Mouse (Mus musculus): ENCODE data around the gene Trmt112. TPM values are rescaled to one million over a fixed set of nuclear protein-coding genes. Genes with fewer than 3 reads are reported as not detected.

Gene Trmt112
- polyA plus RNA-seq (2015; fragmentation: Nextera tagmentation; extraction: Ambion mirVana), result 95.3 and 107 TPM in 2 replicates

DNA sequence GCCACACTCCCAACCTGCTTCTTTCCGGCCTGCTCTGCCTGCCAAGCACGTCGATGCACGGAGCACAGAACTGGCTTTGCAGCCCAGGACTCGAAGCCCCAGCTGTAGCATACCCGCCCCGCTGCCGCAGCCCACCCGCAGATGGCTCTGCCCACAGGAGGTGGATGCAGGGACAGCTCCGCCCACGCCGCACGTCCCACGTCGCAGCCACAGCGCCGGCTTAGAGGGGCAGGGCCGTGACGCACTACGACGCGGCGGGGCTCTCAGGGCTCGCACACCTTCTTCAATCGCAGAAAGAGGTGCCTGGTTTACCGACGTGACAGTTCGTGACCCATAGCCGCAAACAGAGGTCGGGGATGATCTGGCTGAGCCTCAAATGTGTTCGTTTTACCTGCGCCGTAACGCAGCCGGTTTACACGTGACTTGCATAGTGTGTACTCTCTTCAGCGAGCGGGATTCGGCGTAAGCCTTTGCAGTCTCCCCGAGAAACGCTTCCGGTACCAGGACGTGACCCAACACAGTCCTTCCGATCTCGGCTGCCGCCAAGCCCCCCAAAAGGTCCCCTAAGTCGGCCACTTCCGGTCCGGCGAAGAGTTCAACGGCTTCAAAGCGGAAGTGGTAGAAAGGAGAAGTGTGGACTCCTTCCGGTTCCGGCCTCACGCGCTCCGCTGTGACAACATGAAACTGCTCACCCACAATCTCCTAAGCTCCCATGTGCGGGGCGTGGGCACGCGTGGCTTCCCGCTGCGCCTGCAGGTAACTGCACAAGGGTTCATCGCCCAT lies at the start of gene Trmt112, which contains the start of gene Prdx5:
Gene Trmt112, plus strand, starts transcription at position 192 of the 783 bp plus-strand sequence.
Gene Prdx5, minus strand, starts transcription at position 600 of the 783 bp plus-strand sequence.
- Histone ChIP-seq H3K27me3 (ENCODE audit: control insufficient read depth, insufficient read depth, low read depth, low read length) (no peaks in the 10 kb centered on the region), H3K9ac (ENCODE audit: low read depth, low read length) (peak within 1 kb of the TSS; percentile 69), H3K9me3 (replicated peaks; ENCODE audit: control insufficient read depth, low read length, poor library complexity, severe bottlenecking) (no peaks in the 10 kb centered on the region), H3K4me3 (ENCODE audit: low read depth, low read length) (peak within 1 kb of the TSS; percentile 54), H3K36me3 (ENCODE audit: control insufficient read depth, insufficient read depth, low read length) (peaks cover 34% of the 10 kb centered on the region), H3K4me2 (ENCODE audit: low read length) (peak within 1 kb of the TSS; percentile 72), H3K4me1 (ENCODE audit: control insufficient read depth, insufficient read depth, low read length) (peaks cover 23% of the 10 kb centered on the region), H3K27ac (ENCODE audit: low read length) (peak within 1 kb of the TSS; percentile 97)
- peak; percentile 94 for ATAC-seq
- under 1% methylated on average over 65 of the region's 65 CpGs for WGBS

DNA sequence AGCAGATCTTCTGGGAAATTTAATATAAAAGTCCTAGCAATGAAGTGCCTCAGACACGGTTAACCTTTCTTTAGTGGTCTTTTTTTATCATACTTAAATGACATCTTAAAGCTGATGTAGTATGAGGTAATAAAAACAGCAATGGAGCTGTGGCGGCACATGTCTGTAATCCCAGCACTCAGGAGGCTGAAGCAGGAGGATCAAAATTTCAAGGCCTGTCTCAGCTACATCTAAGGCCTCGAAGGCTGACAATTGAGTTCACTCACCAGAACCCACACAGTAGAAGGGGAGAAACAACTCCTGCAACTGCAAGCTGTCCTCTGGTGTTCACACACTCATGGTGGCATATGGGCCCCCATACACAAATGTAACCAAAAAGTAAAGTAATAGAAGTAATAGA lies 49.5 kb upstream of the Trmt112 start:
- WGBS, result 91% methylated on average over 3 of the region's 3 CpGs
- Histone ChIP-seq H3K9ac (ENCODE audit: low read depth, low read length) (no peak overlapping the region), H3K4me2 (ENCODE audit: low read length) (no peak overlapping the region), H3K4me3 (ENCODE audit: low read depth, low read length) (no peak overlapping the region), H3K9me3 (replicated peaks; ENCODE audit: control insufficient read depth, low read length, poor library complexity, severe bottlenecking) (no peaks in the 10 kb centered on the region), H3K27ac (ENCODE audit: low read length) (no peak overlapping the region), H3K36me3 (ENCODE audit: control insufficient read depth, insufficient read depth, low read length) (no peaks in the 10 kb centered on the region), H3K4me1 (ENCODE audit: control insufficient read depth, insufficient read depth, low read length) (peaks cover 7% of the 10 kb centered on the region), H3K27me3 (ENCODE audit: control insufficient read depth, insufficient read depth, low read depth, low read length) (peaks cover 1% of the 10 kb centered on the region; the same call in 1 of the 2 replicates)
- no peak for ATAC-seq

DNA sequence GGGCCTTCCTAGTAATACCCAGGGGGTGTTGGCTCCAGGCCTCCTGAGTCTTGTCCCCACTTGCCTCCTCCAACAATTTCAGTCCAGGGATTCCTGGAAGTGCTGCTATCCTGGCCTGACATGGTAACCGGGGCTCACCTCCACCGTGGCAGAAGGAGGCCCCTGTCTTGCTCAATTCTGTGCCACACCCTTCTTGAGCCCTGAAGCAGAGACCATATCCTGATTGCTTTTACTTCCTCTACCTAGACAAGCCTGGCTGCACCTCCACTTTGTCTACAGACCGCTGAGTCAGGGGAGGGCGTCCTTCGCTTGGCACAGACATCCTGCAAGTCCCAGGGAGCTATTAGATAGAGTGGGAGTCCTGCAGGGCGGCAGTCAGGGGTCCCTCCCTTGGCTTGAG lies 48.8 kb upstream of the Trmt112 start:
- H3K4me1 ChIP-seq (ENCODE audit: control insufficient read depth, insufficient read depth, low read length), result no peaks in the 10 kb centered on the region; the same call in 1 of the 2 replicates
- 78% methylated on average over 6 of the region's 6 CpGs for WGBS
- no peak overlapping the region for H3K4me3 ChIP-seq (ENCODE audit: low read depth, low read length)
- H3K9ac ChIP-seq (ENCODE audit: low read depth, low read length), result no peak overlapping the region
- H3K4me2 ChIP-seq (ENCODE audit: low read length), result no peak overlapping the region
- no peak overlapping the region for H3K27ac ChIP-seq (ENCODE audit: low read length)
- no peaks in the 10 kb centered on the region for H3K36me3 ChIP-seq (ENCODE audit: control insufficient read depth, insufficient read depth, low read length)
- ATAC-seq, result no peak
- no peaks in the 10 kb centered on the region for H3K27me3 ChIP-seq (ENCODE audit: control insufficient read depth, insufficient read depth, low read depth, low read length)
- H3K9me3 ChIP-seq (replicated peaks; ENCODE audit: control insufficient read depth, low read length, poor library complexity, severe bottlenecking), result no peaks in the 10 kb centered on the region

DNA sequence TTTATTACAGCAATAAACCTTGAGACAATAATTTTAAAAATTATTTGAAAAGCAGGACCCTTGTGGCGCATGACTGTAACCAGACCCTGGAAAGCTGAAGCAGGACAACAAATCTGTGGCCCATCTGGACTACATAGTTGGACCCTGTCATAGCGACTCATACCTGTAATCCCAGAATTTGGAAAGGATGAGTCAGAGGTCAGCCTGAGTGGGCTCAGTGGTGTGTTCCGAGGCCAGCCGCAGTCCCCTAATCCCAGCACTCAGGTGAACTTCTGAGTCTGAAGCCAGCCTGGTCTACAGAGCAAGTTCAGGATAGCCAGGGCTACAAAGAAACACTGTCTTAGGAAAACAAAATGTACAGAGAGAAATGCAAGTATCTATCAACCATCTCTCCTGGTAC lies 48.0 kb upstream of the Trmt112 start:
- 93% methylated on average over 4 of the region's 4 CpGs for WGBS
- ATAC-seq, result no peak
- Histone ChIP-seq H3K9me3 (replicated peaks; ENCODE audit: control insufficient read depth, low read length, poor library complexity, severe bottlenecking) (no peaks in the 10 kb centered on the region), H3K36me3 (ENCODE audit: control insufficient read depth, insufficient read depth, low read length) (no peaks in the 10 kb centered on the region), H3K9ac (ENCODE audit: low read depth, low read length) (no peak overlapping the region), H3K4me2 (ENCODE audit: low read length) (no peak overlapping the region), H3K27me3 (ENCODE audit: control insufficient read depth, insufficient read depth, low read depth, low read length) (no peaks in the 10 kb centered on the region), H3K4me3 (ENCODE audit: low read depth, low read length) (no peak overlapping the region), H3K27ac (ENCODE audit: low read length) (no peak overlapping the region), H3K4me1 (ENCODE audit: control insufficient read depth, insufficient read depth, low read length) (no peaks in the 10 kb centered on the region; the same call in 1 of the 2 replicates)

DNA sequence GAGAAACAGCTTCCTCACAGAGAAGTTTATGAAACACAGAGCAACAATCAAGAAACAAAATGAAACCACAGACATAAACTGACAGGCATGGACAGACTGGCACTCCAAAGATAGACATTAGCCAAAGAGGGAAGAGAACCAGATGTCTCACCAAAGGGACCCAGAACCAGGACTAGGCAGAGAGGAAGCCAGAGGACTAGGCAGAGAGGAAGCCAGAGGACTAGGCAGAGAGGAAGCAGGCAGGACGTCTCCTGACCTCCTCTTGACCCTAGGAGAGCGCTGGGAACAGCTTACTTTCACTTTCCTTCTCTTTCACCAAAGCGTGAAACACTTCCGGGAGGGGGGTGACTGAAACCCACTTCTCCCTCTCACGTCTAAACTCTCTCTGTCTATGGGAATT lies 40.1 kb upstream of the Trmt112 start:
- no peaks in the 10 kb centered on the region for H3K9me3 ChIP-seq (replicated peaks; ENCODE audit: control insufficient read depth, low read length, poor library complexity, severe bottlenecking)
- no peaks in the 10 kb centered on the region for H3K27me3 ChIP-seq (ENCODE audit: control insufficient read depth, insufficient read depth, low read depth, low read length)
- no peaks in the 10 kb centered on the region for H3K36me3 ChIP-seq (ENCODE audit: control insufficient read depth, insufficient read depth, low read length)
- H3K9ac ChIP-seq (ENCODE audit: low read depth, low read length), result no peak overlapping the region
- no peak overlapping the region for H3K27ac ChIP-seq (ENCODE audit: low read length)
- no peak for ATAC-seq
- WGBS, result 21% methylated on average over 5 of the region's 5 CpGs
- H3K4me2 ChIP-seq (ENCODE audit: low read length), result no peak overlapping the region
- H3K4me3 ChIP-seq (ENCODE audit: low read depth, low read length), result no peak overlapping the region
- H3K4me1 ChIP-seq (ENCODE audit: control insufficient read depth, insufficient read depth, low read length), result no peaks in the 10 kb centered on the region

DNA sequence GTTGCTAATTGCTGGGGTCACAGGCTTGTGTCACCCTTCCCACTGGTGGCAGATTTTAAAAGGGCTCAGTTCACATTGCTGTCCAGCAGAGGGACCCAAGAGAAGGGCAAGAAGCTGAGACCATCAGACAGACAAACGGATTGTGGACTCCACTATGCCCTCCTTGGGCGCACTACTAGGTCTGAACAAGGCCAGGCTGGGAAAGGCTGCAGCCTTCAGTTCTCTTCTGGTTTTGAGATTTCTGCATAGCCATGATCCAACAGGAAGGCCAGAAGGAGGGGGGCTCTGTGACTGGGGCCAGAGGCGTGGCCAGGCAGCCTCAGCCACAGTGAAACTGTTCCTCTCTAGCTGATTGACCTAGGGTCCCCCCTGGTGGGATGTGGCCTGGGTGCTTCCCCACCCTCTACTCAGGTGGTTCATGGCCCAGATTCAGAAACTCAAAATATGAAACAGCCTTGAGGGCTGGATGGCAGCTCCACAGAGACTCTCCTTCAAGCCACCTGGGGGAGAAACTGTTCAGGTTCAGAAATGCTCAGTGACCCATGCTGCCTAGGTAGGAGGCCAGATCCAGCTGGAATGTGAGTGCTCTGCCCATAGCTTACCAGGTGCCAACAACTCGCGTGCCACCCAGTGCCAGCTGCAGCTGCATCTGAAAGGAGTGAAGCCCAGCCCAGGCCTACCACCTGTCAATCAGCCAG lies 37.8 kb upstream of the Trmt112 start:
- Histone ChIP-seq H3K4me2 (ENCODE audit: low read length) (no peak overlapping the region), H3K4me1 (ENCODE audit: control insufficient read depth, insufficient read depth, low read length) (no peaks in the 10 kb centered on the region), H3K4me3 (ENCODE audit: low read depth, low read length) (no peak overlapping the region), H3K36me3 (ENCODE audit: control insufficient read depth, insufficient read depth, low read length) (no peaks in the 10 kb centered on the region), H3K27ac (ENCODE audit: low read length) (no peak overlapping the region), H3K27me3 (ENCODE audit: control insufficient read depth, insufficient read depth, low read depth, low read length) (no peaks in the 10 kb centered on the region), H3K9me3 (replicated peaks; ENCODE audit: control insufficient read depth, low read length, poor library complexity, severe bottlenecking) (no peaks in the 10 kb centered on the region), H3K9ac (ENCODE audit: low read depth, low read length) (no peak overlapping the region)
- WGBS, result 67% methylated on average over 5 of the region's 5 CpGs
- no peak for ATAC-seq

DNA sequence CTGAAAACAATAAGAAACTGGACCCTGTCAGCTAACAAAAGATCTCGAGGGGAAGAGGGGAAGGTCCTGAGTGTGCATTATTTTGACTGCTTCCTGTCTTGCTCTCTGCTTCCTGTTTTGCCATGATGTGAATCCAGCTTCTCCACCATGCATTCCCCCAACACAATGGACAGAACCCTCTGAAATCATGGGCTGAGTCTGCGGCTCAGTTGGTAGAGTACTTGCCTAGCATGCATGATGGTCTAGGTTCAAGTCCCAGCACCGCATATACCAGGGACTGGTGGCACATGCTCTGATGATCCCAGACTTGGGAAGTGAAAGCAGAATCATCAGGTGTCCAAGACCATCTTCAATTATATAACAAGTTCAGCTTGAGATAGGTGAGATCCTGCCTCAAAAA lies 36.8 kb upstream of the Trmt112 start:
- Histone ChIP-seq H3K9me3 (replicated peaks; ENCODE audit: control insufficient read depth, low read length, poor library complexity, severe bottlenecking) (no peaks in the 10 kb centered on the region), H3K27me3 (ENCODE audit: control insufficient read depth, insufficient read depth, low read depth, low read length) (no peaks in the 10 kb centered on the region), H3K4me2 (ENCODE audit: low read length) (no peak overlapping the region), H3K4me3 (ENCODE audit: low read depth, low read length) (no peak overlapping the region), H3K4me1 (ENCODE audit: control insufficient read depth, insufficient read depth, low read length) (no peaks in the 10 kb centered on the region), H3K36me3 (ENCODE audit: control insufficient read depth, insufficient read depth, low read length) (no peaks in the 10 kb centered on the region), H3K27ac (ENCODE audit: low read length) (no peak overlapping the region), H3K9ac (ENCODE audit: low read depth, low read length) (no peak overlapping the region)
- no peak for ATAC-seq
- 81% methylated on average over 3 of the region's 3 CpGs for WGBS

DNA sequence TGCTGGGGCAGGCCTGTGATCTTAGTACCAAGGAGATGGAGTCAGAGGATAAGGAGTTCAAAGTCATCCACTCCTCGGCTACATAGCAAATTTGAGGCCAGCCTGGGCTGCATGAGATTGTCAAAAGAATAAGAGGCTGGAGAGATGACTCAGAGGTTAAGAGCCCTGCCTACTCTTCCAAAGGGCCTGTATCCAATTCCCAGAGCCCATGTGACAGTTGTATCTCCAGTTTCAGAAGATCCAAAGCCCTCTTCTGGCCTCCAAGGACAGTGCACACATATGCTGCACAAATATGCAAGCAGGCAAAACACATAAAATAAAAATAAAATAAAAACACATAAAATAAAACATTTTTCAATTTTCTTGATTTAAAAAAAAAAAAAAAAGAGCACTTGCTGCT lies 35.2 kb upstream of the Trmt112 start:
- Histone ChIP-seq H3K9ac (ENCODE audit: low read depth, low read length) (no peak overlapping the region), H3K4me1 (ENCODE audit: control insufficient read depth, insufficient read depth, low read length) (no peaks in the 10 kb centered on the region), H3K9me3 (replicated peaks; ENCODE audit: control insufficient read depth, low read length, poor library complexity, severe bottlenecking) (peaks cover 3% of the 10 kb centered on the region; the same call in 1 of the 2 replicates), H3K4me2 (ENCODE audit: low read length) (no peak overlapping the region), H3K27me3 (ENCODE audit: control insufficient read depth, insufficient read depth, low read depth, low read length) (no peaks in the 10 kb centered on the region), H3K36me3 (ENCODE audit: control insufficient read depth, insufficient read depth, low read length) (no peaks in the 10 kb centered on the region), H3K4me3 (ENCODE audit: low read depth, low read length) (no peak overlapping the region), H3K27ac (ENCODE audit: low read length) (no peak overlapping the region)
- 81% methylated on average over 1 of the region's 1 CpGs for WGBS
- no peak for ATAC-seq

DNA sequence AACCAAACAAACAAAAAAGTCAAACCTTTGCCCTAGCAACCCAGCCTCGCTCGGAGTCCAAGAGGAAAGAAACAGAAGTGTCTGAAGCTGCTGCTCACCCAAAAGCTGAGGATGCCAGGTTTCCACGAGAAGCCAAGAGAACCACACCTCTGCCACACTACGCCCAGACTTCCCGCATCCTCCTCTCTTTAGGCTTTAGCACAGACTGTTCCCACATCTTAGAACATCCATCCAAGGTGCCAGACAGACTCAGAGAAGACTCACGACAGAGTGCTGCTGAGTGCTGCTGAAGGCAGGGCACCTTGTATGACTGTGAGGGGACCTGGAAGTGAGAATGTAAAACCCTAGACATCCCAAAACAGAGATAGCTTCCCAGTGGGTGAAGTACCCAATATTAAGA lies 33.7 kb upstream of the Trmt112 start:
- Histone ChIP-seq H3K9ac (ENCODE audit: low read depth, low read length) (no peak overlapping the region), H3K4me1 (ENCODE audit: control insufficient read depth, insufficient read depth, low read length) (no peaks in the 10 kb centered on the region)
- 92% methylated on average over 6 of the region's 6 CpGs for WGBS

More for the DNA sequence above, 33.7 kb upstream of the Trmt112 start:
- Histone ChIP-seq H3K27me3 (ENCODE audit: control insufficient read depth, insufficient read depth, low read depth, low read length) (no peaks in the 10 kb centered on the region), H3K9me3 (replicated peaks; ENCODE audit: control insufficient read depth, low read length, poor library complexity, severe bottlenecking) (peaks cover 9% of the 10 kb centered on the region; the same call in 1 of the 2 replicates), H3K36me3 (ENCODE audit: control insufficient read depth, insufficient read depth, low read length) (no peaks in the 10 kb centered on the region), H3K4me3 (ENCODE audit: low read depth, low read length) (no peak overlapping the region), H3K27ac (ENCODE audit: low read length) (no peak overlapping the region), H3K4me2 (ENCODE audit: low read length) (no peak overlapping the region)
- ATAC-seq, result no peak
